Mouse (Mus musculus) left cerebral cortex, postnatal 10 days (tissue): ENCODE results near the gene Plscr2. TPM values are rescaled to one million over a fixed set of nuclear protein-coding genes. Genes with fewer than 3 reads are reported as not detected.
"Not testable (repeated sequence)": the region's sequence is repeated elsewhere in the genome, so short reads cannot be mapped to it uniquely, and the experiment has no call there.

Experiments
- DNase-seq, 2 experiments: peaks; one replicate each; pipeline ENCODE4 v3.0.0; 2021 to 2022; ENCODE audit warnings: low spot score in 2 of 2, mixed read lengths in 1 of 2; ENCODE audit errors: extremely low spot score in 1 of 2
- intact Hi-C: fragments of 180-260 bp; cut with DNase I; formaldehyde crosslinking; loops from one replicate; pipeline ENCODE4 v1.15.1; 2025
- total RNA-seq, 2 experiments: library from RNA; stranded (reverse); gene quantifications; 2 replicates each; pipeline ENCODE4 v1.2.3; 2021

Plscr2 gene
- total RNA-seq, 2 experiments from 2014 or later, result 1.1 to 1.6 TPM

GRCm38 (mm10) chr9:92270927-92271326, 4.5 kb upstream of the Plscr2 start:
- DNase-seq, result peak in 1 of 2 experiments; percentile 83
- intact Hi-C loops, result no loop called here

GRCm38 (mm10) chr9:92272650-92273049, 2.8 kb upstream of the Plscr2 start:
- DNase-seq, result no peak
- intact Hi-C loops, result no loop called here

GRCm38 (mm10) chr9:92273271-92273670, 2.1 kb upstream of the Plscr2 start:
- intact Hi-C loops, result no loop called here
- DNase-seq, result no peak

- intact Hi-C loops, result no loop called here
- no peak for DNase-seq
These were observed 1.2 kb upstream of the Plscr2 start for GRCm38 (mm10) chr9:92273956-92274762.

GRCm38 (mm10) chr9:92276360-92276759, 958 bp downstream of the Plscr2 start:
- intact Hi-C loops, result no loop called here
- DNase-seq, result no peak

- intact Hi-C loops, result no loop called here
- DNase-seq, result no peak
These were observed 4.6 kb downstream of the Plscr2 start for GRCm38 (mm10) chr9:92280048-92280447.

GRCm38 (mm10) chr9:92282563-92283171, 7.3 kb downstream of the Plscr2 start:
- no peak for DNase-seq
- intact Hi-C loops, result no loop called here

- intact Hi-C loops, result no loop called here
- DNase-seq, result no peak
These were observed 14.3 kb downstream of the Plscr2 start for GRCm38 (mm10) chr9:92289675-92290074.

- intact Hi-C loops, result no loop called here
- DNase-seq, result no peak
These were observed 16.8 kb downstream of the Plscr2 start for GRCm38 (mm10) chr9:92292169-92292568.

- intact Hi-C loops, result no loop called here
- no peak for DNase-seq
These were observed 17.5 kb downstream of the Plscr2 start for GRCm38 (mm10) chr9:92292922-92293321.

GRCm38 (mm10) chr9:92293560-92294548, 18.5 kb downstream of the Plscr2 start:
- DNase-seq, result no peak
- intact Hi-C loops, result no loop called here

GRCm38 (mm10) chr9:92298288-92298687, 22.9 kb downstream of the Plscr2 start:
- intact Hi-C loops, result no loop called here
- DNase-seq, result no peak

- intact Hi-C loops, result no loop called here
- DNase-seq, result no peak
These were observed 25.8 kb downstream of the Plscr2 start for GRCm38 (mm10) chr9:92301213-92301612.

- no peak for DNase-seq
- intact Hi-C loops, result no loop called here
These were observed 29.7 kb downstream of the Plscr2 start for GRCm38 (mm10) chr9:92305075-92305474.

- intact Hi-C loops, result no loop called here
- no peak for DNase-seq
These were observed 30.3 kb downstream of the Plscr2 start for GRCm38 (mm10) chr9:92305620-92306220.

- no peak for DNase-seq
- intact Hi-C loops, result no loop called here
These were observed 33.7 kb downstream of the Plscr2 start, which contains the start of gene 1700057G04Rik for GRCm38 (mm10) chr9:92309077-92309476. TSS of gene 1700057G04Rik (plus strand) at chr9:92309377.

- DNase-seq, result no peak
- intact Hi-C loops, result no loop called here
These were observed 41.4 kb downstream of the Plscr2 start for GRCm38 (mm10) chr9:92316791-92317190.

GRCm38 (mm10) chr9:92325936-92326335, 50.5 kb downstream of the Plscr2 start:
- intact Hi-C loops, DNase-seq: not testable (repeated sequence)

- intact Hi-C loops, result no loop called here
- no peak for DNase-seq
These were observed 51.4 kb downstream of the Plscr2 start for GRCm38 (mm10) chr9:92326813-92327212.
